Mouse (Mus musculus) embryonic fibroblast, embryonic 13.5 days (primary cell): ENCODE measurements at regions not wholly inside any gene's neighbourhood (a gene's known extent, or its start where the extent isn't known, plus 50 kb on each side); places are given as distances from the start of the nearest gene placed in this dataset.

Experiments used
- H3K27ac ChIP-seq: 2 replicates; pipeline ENCODE4 v1.5.1; 2012; ENCODE audit warnings: low read length, control low read depth, inconsistent platforms; ENCODE audit not compliant: insufficient read depth
- H3K4me1 ChIP-seq: 2 replicates; pipeline ENCODE4 v1.6.1; 2011; ENCODE audit warnings: low read length; ENCODE audit not compliant: control insufficient read depth, insufficient read depth
- H3K4me3 ChIP-seq: 2 replicates; pipeline ENCODE4 v1.5.1; 2011; ENCODE audit warnings: mild to moderate bottlenecking, control low read depth, low read length; ENCODE audit not compliant: insufficient read depth
- CTCF ChIP-seq: IDR thresholded peaks from 2 replicates; pipeline ENCODE4 v1.5.1; 2011; ENCODE audit warnings: mild to moderate bottlenecking, control low read depth, low read length, moderate library complexity, borderline replicate concordance; ENCODE audit not compliant: insufficient read depth
- POLR2A ChIP-seq: IDR thresholded peaks from 2 replicates; pipeline ENCODE4 v1.6.1; 2011; ENCODE audit warnings: low read depth, mild to moderate bottlenecking, control low read depth, low read length, moderate library complexity

DNA sequence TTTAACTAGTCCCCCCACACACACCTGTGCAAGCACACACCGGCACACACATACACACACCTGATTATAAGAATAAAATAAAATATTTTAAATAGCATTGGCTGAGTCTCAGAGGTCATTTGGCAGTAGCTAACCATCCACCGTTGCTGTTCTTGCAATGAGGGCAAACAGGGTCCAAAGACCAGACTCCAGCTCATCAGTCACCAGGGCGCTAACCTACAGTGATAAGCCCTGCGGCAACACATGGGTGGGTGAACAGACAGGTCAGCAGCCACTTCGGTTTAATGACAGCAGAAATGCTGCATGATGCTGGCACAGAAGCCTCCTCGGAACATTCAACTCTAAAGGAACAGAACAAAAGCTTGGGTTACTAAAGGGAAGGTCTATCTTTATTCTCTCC, 54.9 kb downstream of the Tas2r134 start:
- Histone ChIP-seq H3K4me3 (no peak overlapping the region), H3K4me1 (no peaks in the 10 kb centered on the region), H3K27ac (no peak overlapping the region)
- TF ChIP-seq CTCF (no peak), POLR2A (no peak)

DNA sequence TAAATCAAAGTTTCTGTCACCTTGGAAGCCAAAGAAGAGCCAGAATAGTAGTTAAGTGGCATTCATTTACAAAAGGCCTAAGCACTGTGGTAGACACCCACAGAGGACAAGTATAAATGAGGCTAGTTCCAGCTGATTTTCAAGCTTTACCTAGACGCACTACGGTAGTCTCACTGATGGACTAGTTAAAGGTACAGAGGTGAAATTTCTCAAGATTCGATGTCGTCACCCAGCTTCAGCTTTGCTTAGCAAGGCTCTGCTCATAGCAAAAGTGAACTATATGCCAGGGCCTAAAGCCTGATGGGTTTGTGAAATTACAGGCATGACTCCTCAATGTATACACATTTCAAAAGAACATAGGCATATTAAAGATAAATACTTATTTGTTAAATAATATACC, 55.4 kb downstream of the Tas2r134 start:
- H3K4me3 ChIP-seq = no peak overlapping the region
- no peak overlapping the region for H3K27ac ChIP-seq
- no peak for TF ChIP-seq POLR2A
- TF ChIP-seq CTCF = no peak
- H3K4me1 ChIP-seq = no peaks in the 10 kb centered on the region

DNA sequence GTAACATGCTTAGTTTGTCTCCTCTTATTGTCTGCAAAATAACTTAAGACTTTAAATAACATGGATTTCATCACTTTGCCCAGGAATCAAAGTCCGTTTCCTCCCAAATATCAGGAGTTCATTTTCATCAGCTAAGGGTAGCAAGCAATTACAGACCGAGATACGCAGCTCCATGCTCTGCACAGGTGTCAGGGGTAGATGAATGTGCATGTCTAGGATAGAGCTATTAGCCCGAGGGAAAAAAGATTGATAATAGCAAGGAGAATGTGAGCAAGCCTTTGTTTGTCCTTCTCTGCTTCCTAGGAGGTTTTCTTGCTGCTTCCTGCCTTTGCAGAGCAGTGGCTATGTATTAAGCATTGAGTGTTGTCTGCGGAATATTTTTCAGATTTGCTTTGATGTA, 77.8 kb downstream of the Tas2r134 start:
- Histone ChIP-seq H3K4me3 (no peak overlapping the region), H3K27ac (no peak overlapping the region), H3K4me1 (no peaks in the 10 kb centered on the region; the same call in 1 of the 2 replicates)
- no peak for TF ChIP-seq POLR2A
- no peak for TF ChIP-seq CTCF

DNA sequence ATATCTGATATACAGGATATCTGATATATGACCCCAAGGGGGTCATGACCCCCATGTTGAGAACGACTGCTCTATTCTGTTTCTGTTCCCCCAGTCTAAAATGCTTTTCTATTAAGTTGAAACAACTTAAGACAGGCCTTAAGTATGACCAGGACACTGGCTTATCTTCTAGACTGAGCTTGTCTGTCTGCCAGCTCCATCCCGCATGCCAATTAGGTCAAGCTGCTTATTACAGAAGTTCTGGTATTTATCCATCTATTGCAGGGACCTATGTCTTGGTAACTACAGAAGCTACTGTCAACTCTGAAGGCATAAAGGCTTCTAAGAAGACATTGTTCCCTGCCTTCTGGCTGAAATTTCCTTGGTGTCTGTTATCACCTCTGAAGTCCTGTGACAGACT, 81.4 kb downstream of the Tas2r134 start:
- H3K27ac ChIP-seq = no peak overlapping the region
- H3K4me3 ChIP-seq = no peak overlapping the region
- no peaks in the 10 kb centered on the region; the same call in 1 of the 2 replicates for H3K4me1 ChIP-seq
- TF ChIP-seq POLR2A (no peak), CTCF (no peak)

DNA sequence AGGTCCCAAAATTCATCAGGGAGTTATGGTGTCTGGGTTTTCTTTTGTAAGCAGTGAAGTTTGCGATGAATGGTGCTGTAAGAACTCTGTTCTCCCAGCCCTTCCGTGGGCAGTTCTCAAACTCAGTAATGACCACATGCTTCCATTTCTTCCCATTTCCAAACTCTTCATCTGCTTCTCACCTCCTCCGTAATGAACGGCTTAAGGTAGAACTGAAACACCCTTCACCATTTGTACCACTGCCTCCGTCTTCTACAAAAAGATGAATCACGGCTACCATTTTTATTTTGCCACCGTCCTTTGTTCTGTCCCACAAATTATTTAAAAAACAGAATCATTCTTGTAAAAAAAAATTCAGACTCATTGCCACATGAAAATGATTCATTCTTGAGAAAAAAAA, 85.3 kb downstream of the Tas2r134 start:
- TF ChIP-seq CTCF = no peak
- no peak for TF ChIP-seq POLR2A
- H3K27ac ChIP-seq = no peak overlapping the region
- H3K4me1 ChIP-seq = no peaks in the 10 kb centered on the region
- H3K4me3 ChIP-seq = no peak overlapping the region

DNA sequence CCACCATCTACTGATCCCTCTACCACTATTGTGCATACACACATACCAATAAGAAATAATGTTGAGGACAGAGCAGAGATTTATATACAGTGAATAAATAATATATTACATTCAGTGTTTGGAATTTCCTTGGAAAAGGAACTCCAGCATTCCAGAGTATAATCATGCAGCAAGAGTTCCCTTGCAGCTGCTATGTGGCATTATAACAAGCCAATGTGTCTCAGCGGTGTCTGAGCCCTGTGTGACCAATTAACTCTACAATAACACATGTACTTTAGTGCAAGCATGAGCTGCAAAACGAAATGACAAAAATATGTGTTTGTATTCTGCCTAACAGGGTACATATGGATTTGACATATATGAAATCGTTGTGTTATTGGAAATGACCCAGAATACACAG, 103.5 kb downstream of the Tas2r134 start:
- TF ChIP-seq POLR2A (no peak), CTCF (no peak)
- Histone ChIP-seq H3K27ac (no peak overlapping the region), H3K4me3 (no peak overlapping the region), H3K4me1 (no peaks in the 10 kb centered on the region)

DNA sequence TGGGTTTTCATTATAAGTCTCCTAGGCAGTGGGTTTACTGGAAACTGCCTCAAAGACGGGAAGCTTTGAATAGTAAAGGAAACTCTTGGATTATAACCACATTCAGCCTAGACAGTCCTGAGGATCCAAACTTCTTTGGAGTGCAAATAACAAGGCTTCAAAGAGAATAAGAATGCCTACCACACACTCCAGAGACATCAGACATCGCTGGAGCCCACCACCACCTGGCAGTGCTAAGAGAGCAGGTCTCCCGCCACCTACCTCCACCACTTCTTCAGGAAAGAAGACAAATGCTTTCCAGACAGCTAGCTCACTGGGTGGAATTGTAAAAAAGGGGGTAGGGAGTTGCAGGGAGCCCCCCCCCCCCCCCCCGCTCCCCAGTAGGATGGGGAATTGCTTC, 104.4 kb downstream of the Tas2r134 start:
- no peak overlapping the region for H3K4me3 ChIP-seq
- no peaks in the 10 kb centered on the region; the same call in 1 of the 2 replicates for H3K4me1 ChIP-seq
- TF ChIP-seq CTCF (no peak), POLR2A (no peak)
- no peak overlapping the region for H3K27ac ChIP-seq

DNA sequence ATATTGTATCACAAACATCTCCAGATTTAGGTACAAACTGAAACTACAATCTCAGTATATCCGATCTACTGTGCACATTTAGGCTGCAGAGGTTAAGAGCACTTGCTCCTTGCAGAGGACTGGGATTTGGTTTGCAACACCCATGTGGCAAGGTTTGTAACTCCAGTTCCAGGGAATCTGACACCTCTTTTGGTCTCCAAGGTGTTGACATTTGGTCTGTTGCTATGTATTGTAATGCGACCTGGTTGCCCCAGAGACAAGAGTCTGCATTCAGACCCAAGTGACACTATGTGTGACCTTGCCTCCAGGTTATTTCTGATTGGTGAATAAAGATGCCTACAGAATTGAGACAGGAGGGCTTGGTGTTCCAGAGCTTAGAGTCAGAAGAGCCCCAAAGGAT, 105.0 kb downstream of the Tas2r134 start:
- Histone ChIP-seq H3K4me3 (no peak overlapping the region), H3K27ac (no peak overlapping the region), H3K4me1 (no peaks in the 10 kb centered on the region; the same call in 1 of the 2 replicates)
- no peak for TF ChIP-seq POLR2A
- TF ChIP-seq CTCF = no peak

DNA sequence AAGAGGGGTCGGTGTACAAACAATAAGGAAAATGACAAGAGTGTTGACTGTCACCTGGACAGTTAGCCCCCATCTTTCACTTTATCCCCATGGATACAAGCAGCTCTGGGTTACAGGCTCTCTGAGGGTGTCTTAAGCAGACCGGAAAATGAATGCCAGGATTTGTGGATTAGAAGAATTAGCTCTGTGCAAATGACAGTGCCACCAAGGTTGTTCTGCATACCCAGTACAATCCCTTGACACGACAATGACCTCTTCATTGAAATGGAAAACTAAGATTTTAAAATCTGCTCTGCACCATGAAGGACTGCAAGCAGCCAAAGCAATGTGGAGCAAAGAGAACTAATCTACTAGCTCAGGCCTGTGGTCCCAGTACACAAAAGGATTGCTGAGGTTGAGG, 105.9 kb downstream of the Tas2r134 start:
- TF ChIP-seq CTCF (no peak), POLR2A (no peak)
- Histone ChIP-seq H3K27ac (no peak overlapping the region), H3K4me1 (no peaks in the 10 kb centered on the region; the same call in 1 of the 2 replicates), H3K4me3 (no peak overlapping the region)

DNA sequence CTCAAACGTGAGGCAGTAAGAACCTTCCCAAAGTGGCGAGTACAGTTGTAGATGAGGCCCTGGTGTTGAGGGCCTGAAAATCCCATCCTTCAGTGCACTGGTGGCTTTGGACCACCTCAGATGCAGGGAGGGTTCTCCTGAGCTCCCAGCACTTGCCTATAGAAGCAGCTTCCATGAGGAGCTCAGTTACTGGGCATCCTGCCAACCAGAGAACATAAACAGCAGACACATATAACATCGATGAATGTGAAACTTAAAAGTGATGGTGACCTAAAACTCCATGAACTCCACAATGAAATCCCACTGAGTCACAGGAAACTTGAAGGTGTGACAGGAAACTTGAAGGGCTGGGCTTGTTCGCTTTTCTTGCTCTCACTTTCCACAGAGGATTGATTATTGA, 109.1 kb downstream of the Tas2r134 start:
- H3K4me1 ChIP-seq = no peaks in the 10 kb centered on the region; the same call in 1 of the 2 replicates
- H3K27ac ChIP-seq = no peak overlapping the region
- TF ChIP-seq POLR2A (no peak), CTCF (no peak)
- no peak overlapping the region for H3K4me3 ChIP-seq
